Mouse (Mus musculus) bone marrow, adult 2 months (tissue): ENCODE data around the gene Gm21983.

ENCODE experiments used
- CTCF ChIP-seq: fragments of 200-500 bp; IDR thresholded peaks from 2 replicates; pipeline ENCODE4 v1.5.1; 2011; ENCODE audit warnings: low read length, control low read depth; ENCODE audit not compliant: control insufficient read depth, insufficient read depth
- POLR2A ChIP-seq: fragments of 200-500 bp; IDR thresholded peaks from 2 replicates; pipeline ENCODE4 v1.6.1; 2011; ENCODE audit warnings: low read depth, mild to moderate bottlenecking, control low read depth, low read length, borderline replicate concordance; ENCODE audit not compliant: control insufficient read depth

DNA sequence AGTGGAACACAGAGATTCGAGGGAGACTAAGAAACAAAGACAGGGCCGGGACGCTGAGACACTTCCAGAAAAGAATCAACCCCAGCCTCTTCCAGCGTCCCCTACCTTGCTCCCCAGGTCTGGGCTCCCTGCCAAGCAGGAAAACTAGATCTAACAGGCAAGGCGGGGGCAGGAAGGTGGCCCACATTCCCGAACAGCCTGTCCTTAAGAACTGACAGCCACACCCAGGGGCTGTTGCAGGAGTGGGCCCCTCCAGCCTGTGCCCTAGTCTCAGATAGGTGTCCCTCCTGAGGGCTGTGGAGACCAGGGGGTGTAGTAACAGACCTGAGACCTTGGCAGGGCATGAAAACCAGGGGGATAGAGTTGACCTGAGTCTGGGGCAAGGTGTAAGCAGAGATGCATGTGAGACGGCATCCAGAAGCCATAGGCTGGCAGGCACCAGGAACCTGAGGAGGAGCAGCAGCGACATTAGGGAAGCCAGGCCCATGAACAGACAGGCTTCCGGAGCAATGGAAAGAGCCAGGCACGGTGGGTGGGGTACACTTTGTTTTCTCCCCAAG lies 27.6 kb downstream of the Gm21983 start, which contains the start of gene Cyp2t4:
- TF ChIP-seq CTCF = no peak
- no peak for TF ChIP-seq POLR2A
